Mouse (Mus musculus) right cerebral cortex, postnatal 36 days (tissue): ENCODE measurements around the gene Neurl1b.

ENCODE experiments used
- DNase-seq, 2 experiments: peaks; one replicate each; pipeline ENCODE4 v3.0.0; 2022; ENCODE audit warnings: low spot score in 2 of 2, mixed read lengths in 1 of 2

Neurl1b gene

DNA sequence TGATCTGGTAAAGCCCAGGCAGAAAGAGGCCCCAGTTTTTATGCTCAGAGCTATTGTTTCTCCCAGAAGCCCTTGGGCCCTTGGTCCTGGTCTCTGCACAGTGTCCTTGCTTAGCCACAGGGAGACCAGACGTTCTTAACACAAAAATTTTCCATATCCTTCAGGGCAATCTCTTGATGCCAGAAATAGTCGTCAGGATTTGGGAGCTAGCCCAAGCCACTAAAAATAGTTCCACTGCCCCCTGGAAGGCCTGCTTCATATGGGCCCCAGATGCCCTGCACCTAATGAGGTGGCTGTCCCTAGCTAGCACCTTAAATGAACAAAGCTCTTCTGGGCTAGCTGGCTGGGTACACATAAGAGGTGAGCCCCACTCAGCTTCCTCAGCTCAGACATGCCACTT lies 76.3 kb downstream of the Neurl1b start:
- no peak for DNase-seq

- DNase-seq = no peak
Measured at GRCm38 (mm10) chr17:26492246-26492645, 77.6 kb downstream of the Neurl1b start.

- DNase-seq = no peak
Measured at GRCm38 (mm10) chr17:26494642-26495468, 80.2 kb downstream of the Neurl1b start.
